Mouse (Mus musculus) G1E (cell line): ENCODE data around the gene Tagln. TPM values are rescaled to one million over a fixed set of nuclear protein-coding genes. Genes with fewer than 3 reads are reported as not detected.

ENCODE experiments used
- ATAC-seq: 2 replicates; pipeline ENCODE4 v1.8.0; 2016; ENCODE audit warnings: mild to moderate bottlenecking; ENCODE audit not compliant: insufficient number of reproducible peaks, poor library complexity, low FRiP score, severe bottlenecking; ENCODE audit errors: extremely low read depth
- DNase-seq: peaks from one replicate; pipeline ENCODE4 v3.0.0; 2012; ENCODE audit warnings: low spot score
- H3K27me3 ChIP-seq: 2 replicates; pipeline ENCODE4 v1.6.1; 2012; ENCODE audit warnings: mild to moderate bottlenecking, low read length, inconsistent platforms; ENCODE audit not compliant: insufficient read depth
- H3K36me3 ChIP-seq: replicated peaks from 2 replicates; pipeline ENCODE3; 2012; ENCODE audit warnings: mild to moderate bottlenecking, inconsistent platforms
- H3K4me1 ChIP-seq: 2 replicates; pipeline ENCODE4 v1.6.1; 2012; ENCODE audit warnings: low read depth, low read length, inconsistent platforms, mixed read lengths; ENCODE audit not compliant: insufficient read depth
- H3K4me3 ChIP-seq: 2 replicates; pipeline ENCODE4 v1.5.1; 2012; ENCODE audit warnings: low read depth, mild to moderate bottlenecking, inconsistent platforms, low read length, moderate library complexity, mixed read lengths
- H3K9me3 ChIP-seq: replicated peaks from 2 replicates; pipeline ENCODE4 v1.6.1; 2012; ENCODE audit warnings: inconsistent platforms
- CTCF ChIP-seq: IDR thresholded peaks from 2 replicates; pipeline ENCODE4 v1.5.1; 2012; ENCODE audit warnings: low read depth, low read length, inconsistent platforms, mixed read lengths
- GATA1 ChIP-seq: IDR thresholded peaks from 2 replicates; pipeline ENCODE4 v1.6.1; 2012; ENCODE audit warnings: borderline replicate concordance, low read length, inconsistent platforms, mixed read lengths
- GATA2 ChIP-seq: IDR thresholded peaks from 2 replicates; pipeline ENCODE4 v1.6.1; 2012; ENCODE audit warnings: low read depth, low read length, inconsistent platforms, borderline replicate concordance
- POLR2AphosphoS5 ChIP-seq: IDR thresholded peaks from 2 replicates; pipeline ENCODE4 v1.6.1; 2012; ENCODE audit warnings: low read depth, low read length, inconsistent platforms; ENCODE audit not compliant: insufficient replicate concordance
- TAL1 ChIP-seq: conservative IDR thresholded peaks from 2 replicates; pipeline ENCODE4 v1.6.1; 2012; ENCODE audit warnings: low read depth, low read length, inconsistent platforms, mixed read lengths
- polyA plus RNA-seq: library from polyadenylated mRNA; stranded (reverse); fragments of >175 nt; gene quantifications from 2 replicates; pipeline ENCODE4 v1.2.3, GENCODE M21; 2012
- total RNA-seq, 2 experiments: library from RNA; stranded (forward) in 1 of 2; stranded (reverse) in 1 of 2; fragments of 200-1000 nt in 1 of 2; fragments of >200 nt in 1 of 2; fragmentation: Nextera tagmentation in 1 of 2; gene quantifications; 2 replicates each; pipeline ENCODE4 v1.2.3; 2014 to 2017

Tagln gene
- total and polyA plus RNA-seq, 3 experiments: 0.03 to 0.38 TPM; not detected in 1

DNA sequence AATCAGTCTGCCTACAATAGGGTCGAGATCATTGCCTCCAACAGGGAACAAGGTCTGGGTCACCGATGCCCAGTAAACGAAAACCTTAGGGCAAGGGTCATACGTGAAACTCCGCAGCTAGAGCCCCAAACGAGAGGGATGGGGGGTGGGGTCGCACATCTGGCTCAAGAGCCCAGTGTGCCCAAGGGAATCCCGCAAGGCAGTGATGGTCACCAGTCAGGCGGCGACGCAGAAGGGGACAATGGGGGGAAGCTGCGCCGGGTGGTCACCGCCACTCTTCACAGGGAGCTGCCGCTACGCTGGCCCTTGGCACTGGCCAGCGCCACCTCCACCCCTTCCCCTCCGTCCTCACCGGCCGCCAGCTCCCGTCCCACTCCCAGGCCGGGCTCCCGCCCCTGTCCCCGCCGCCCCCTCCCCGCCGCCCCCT lies 30.0 kb downstream of the Tagln start:
- no peak for ATAC-seq
- TF ChIP-seq CTCF (no peak), POLR2AphosphoS5 (no peak), GATA2 (no peak)
- H3K36me3 ChIP-seq: peaks cover 55% of the 10 kb centered on the region
- H3K4me3 ChIP-seq: peak overlapping the region; percentile 98
- H3K27me3 ChIP-seq: no peaks in the 10 kb centered on the region
- H3K9me3 ChIP-seq: no peaks in the 10 kb centered on the region
- H3K4me1 ChIP-seq: peaks cover 35% of the 10 kb centered on the region
- peak; percentile 33 for DNase-seq

DNA sequence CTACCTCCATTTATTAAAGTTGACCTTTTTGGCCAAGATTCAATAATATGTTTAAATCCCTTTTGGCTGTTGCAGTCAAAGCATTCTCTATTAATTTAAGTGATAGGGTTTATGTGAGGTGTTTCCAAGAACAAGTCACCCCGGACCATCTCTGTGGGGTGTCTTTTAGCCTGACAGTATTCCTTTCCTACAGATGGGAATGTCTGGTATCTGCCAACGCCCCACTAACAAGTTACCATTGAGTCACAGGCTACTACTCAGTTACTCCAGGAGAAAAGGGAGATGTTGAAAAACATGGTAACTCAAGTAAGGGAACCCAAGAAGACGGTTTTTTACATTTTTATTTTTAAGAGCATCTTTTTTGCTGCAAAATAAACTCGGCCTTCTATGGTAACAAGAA lies 30.7 kb downstream of the Tagln start:
- TF ChIP-seq POLR2AphosphoS5 (no peak), GATA1 (no peak), TAL1 (no peak), GATA2 (no peak), CTCF (no peak)

DNA sequence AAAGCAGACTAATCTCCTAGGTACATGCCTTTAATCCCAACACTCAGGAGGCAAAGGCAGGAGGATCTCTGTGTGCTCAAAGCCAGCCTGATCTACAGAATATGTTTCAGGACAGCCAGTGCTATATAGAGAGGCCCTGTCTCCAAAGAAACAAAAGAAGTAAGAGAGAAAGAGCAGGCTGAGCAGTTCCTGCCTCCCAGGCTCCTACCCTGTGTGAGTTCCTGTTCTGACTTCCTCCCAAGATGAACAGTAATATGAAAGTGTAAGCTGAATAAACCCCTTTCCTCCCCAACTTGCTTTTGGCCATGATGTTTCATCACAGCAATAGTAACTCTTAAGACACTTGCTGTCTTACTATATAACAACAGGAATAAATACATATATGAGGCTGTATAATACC lies 42.2 kb downstream of the Tagln start:
- peaks cover 9% of the 10 kb centered on the region; the same call in 1 of the 2 replicates for H3K4me1 ChIP-seq
- ATAC-seq: no peak
- no peak for TF ChIP-seq TAL1
- TF ChIP-seq CTCF: no peak
- H3K36me3 ChIP-seq: peaks cover 85% of the 10 kb centered on the region
- no peaks in the 10 kb centered on the region for H3K27me3 ChIP-seq
- no peaks in the 10 kb centered on the region for H3K9me3 ChIP-seq
- no peak for DNase-seq
- H3K4me3 ChIP-seq: no peak overlapping the region

More for the DNA sequence above, 30.7 kb downstream of the Tagln start:
- H3K4me1 ChIP-seq: peaks cover 35% of the 10 kb centered on the region
- ATAC-seq: no peak
- no peak for DNase-seq
- H3K4me3 ChIP-seq: peak overlapping the region; percentile 98; the same call in 1 of the 2 replicates
- no peaks in the 10 kb centered on the region for H3K27me3 ChIP-seq
- H3K36me3 ChIP-seq: peaks cover 50% of the 10 kb centered on the region
- no peaks in the 10 kb centered on the region for H3K9me3 ChIP-seq

Other genes starting within 250 kb of the Tagln start
- 38.3 and 77.4 TPM in 2 replicates for gene Cep164, start 107.4 kb downstream of the Tagln start, total RNA-seq (2014; fragmentation: Nextera tagmentation)
- 17.1 and 21.9 TPM in 2 replicates for gene Cep164, start 107.4 kb downstream of the Tagln start, total RNA-seq (2017)
- 95.3 and 106 TPM in 2 replicates for gene Cep164, start 107.4 kb downstream of the Tagln start, polyA plus RNA-seq
- gene Bace1, start 97.5 kb downstream of the Tagln start, total RNA-seq (2014; fragmentation: Nextera tagmentation): not detected in 2 replicates
- gene Bace1, start 97.5 kb downstream of the Tagln start, total RNA-seq (2017): 0.17 and 0.22 TPM in 2 replicates
- 0.06 and 0.07 TPM in 2 replicates for gene Bace1, start 97.5 kb downstream of the Tagln start, polyA plus RNA-seq
- gene Pcsk7, start 29.6 kb downstream of the Tagln start, total RNA-seq (2014; fragmentation: Nextera tagmentation): 7.1 and 7.3 TPM in 2 replicates
- gene Pcsk7, start 29.6 kb downstream of the Tagln start, total RNA-seq (2017): 11.8 and 19.1 TPM in 2 replicates
- 5.3 and 6.3 TPM in 2 replicates for gene Pcsk7, start 29.6 kb downstream of the Tagln start, polyA plus RNA-seq
- gene Rnf214, start 29.1 kb downstream of the Tagln start, total RNA-seq (2014; fragmentation: Nextera tagmentation): 33.5 and 42.4 TPM in 2 replicates
- gene Rnf214, start 29.1 kb downstream of the Tagln start, total RNA-seq (2017): 22.4 and 31.7 TPM in 2 replicates
- 11.2 and 16.7 TPM in 2 replicates for gene Rnf214, start 29.1 kb downstream of the Tagln start, polyA plus RNA-seq
- 54.4 and 78.3 TPM in 2 replicates for gene Sidt2, start 19.2 kb upstream of the Tagln start, total RNA-seq (2014; fragmentation: Nextera tagmentation)
- gene Sidt2, start 19.2 kb upstream of the Tagln start, total RNA-seq (2017): 14.6 and 17.7 TPM in 2 replicates
- 25.7 and 26.4 TPM in 2 replicates for gene Sidt2, start 19.2 kb upstream of the Tagln start, polyA plus RNA-seq
- 61.1 and 65.5 TPM in 2 replicates for gene Pafah1b2, start 76.6 kb upstream of the Tagln start, total RNA-seq (2014; fragmentation: Nextera tagmentation)
- 96.7 and 134 TPM in 2 replicates for gene Pafah1b2, start 76.6 kb upstream of the Tagln start, total RNA-seq (2017)
- gene Pafah1b2, start 76.6 kb upstream of the Tagln start, polyA plus RNA-seq: 126 and 154 TPM in 2 replicates
- 99.0 and 111 TPM in 2 replicates for gene Sik3, start 76.8 kb upstream of the Tagln start, total RNA-seq (2014; fragmentation: Nextera tagmentation)
- gene Sik3, start 76.8 kb upstream of the Tagln start, total RNA-seq (2017): 30.1 and 30.5 TPM in 2 replicates
- gene Sik3, start 76.8 kb upstream of the Tagln start, polyA plus RNA-seq: 41.8 and 49.1 TPM in 2 replicates